Comparison of ENCODE assay signal across 27 mouse cellular contexts in genomic region chr15:14378340-14378739, GRCm38 (mm10).
"Had no signal": no experiment of that assay in that cellular context is flagged by ENCODE, and none has a peak within 500 bp of the region (broad histone marks: within the 10 kb centered on the region; RNA-seq: fewer than 3 reads in every experiment).

No protein-coding gene starts in this region.

- H3K27ac ChIP-seq: gastrocnemius, adult 2 months; heart, embryonic 10.5 days; hindbrain, embryonic 10.5 days; hindbrain, embryonic 12.5 days; hindbrain, embryonic 15.5 days; hindbrain, postnatal 0 days; kidney, embryonic 15.5 days; layer of hippocampus, adult 2 months; left cerebral cortex, adult 2 months; liver, embryonic 13.5 days; liver, embryonic 15.5 days had no signal

- DNase-seq: gastrocnemius, adult 2 months; gastrocnemius, postnatal 10 days; gastrocnemius, postnatal 25 days; heart, adult 18-20 months; heart, postnatal 10 days; heart, postnatal 4 days; kidney, adult 11 months; kidney, adult 2 months; kidney, adult 9 months; kidney, postnatal 10 days; kidney, postnatal 25 days; kidney, postnatal 4 days; liver; liver, embryonic 13.5 days; liver, postnatal 0 days had no signal

- H3K4me1 ChIP-seq: heart, embryonic 10.5 days; heart, embryonic 12.5 days; hindbrain, embryonic 10.5 days; hindbrain, embryonic 12.5 days; hindbrain, embryonic 15.5 days; kidney, embryonic 15.5 days; liver, embryonic 13.5 days; liver, embryonic 15.5 days had no signal

- H3K4me3 ChIP-seq: gastrocnemius, adult 2 months; heart, embryonic 10.5 days; heart, embryonic 12.5 days; hindbrain, embryonic 10.5 days; hindbrain, embryonic 12.5 days; hindbrain, embryonic 15.5 days; kidney, embryonic 15.5 days; layer of hippocampus, adult 2 months; left cerebral cortex, adult 2 months; liver, embryonic 13.5 days; liver, embryonic 15.5 days had no signal

- H3K36me3 ChIP-seq: heart, embryonic 10.5 days; heart, embryonic 12.5 days; hindbrain, embryonic 10.5 days; hindbrain, embryonic 12.5 days; hindbrain, embryonic 15.5 days; kidney, embryonic 15.5 days; liver, embryonic 13.5 days; liver, embryonic 15.5 days had no signal

- H3K9me3 ChIP-seq: heart, embryonic 10.5 days; heart, embryonic 12.5 days; hindbrain, embryonic 10.5 days; hindbrain, embryonic 12.5 days; hindbrain, embryonic 15.5 days; kidney, embryonic 15.5 days; liver, embryonic 13.5 days; liver, embryonic 15.5 days had no signal

- H3K4me2 ChIP-seq: heart, embryonic 12.5 days; hindbrain, embryonic 12.5 days; hindbrain, embryonic 15.5 days; kidney, embryonic 15.5 days; liver, embryonic 11.5 days; liver, embryonic 13.5 days; liver, embryonic 15.5 days had no signal

- H3K27me3 ChIP-seq: heart, embryonic 12.5 days; hindbrain, embryonic 12.5 days; hindbrain, embryonic 15.5 days; kidney, embryonic 15.5 days; liver, embryonic 13.5 days; liver, embryonic 15.5 days had no signal

- H3K9ac ChIP-seq: heart, embryonic 12.5 days; hindbrain, embryonic 12.5 days; hindbrain, embryonic 15.5 days; kidney, embryonic 15.5 days; liver, embryonic 13.5 days; liver, embryonic 15.5 days; liver, postnatal 0 days had no signal

- ATAC-seq: hindbrain, postnatal 0 days; intestine, embryonic 16.5 days; liver, postnatal 0 days had no signal
